Mouse (Mus musculus) embryo, embryonic 9.5 days (tissue): ENCODE measurements around the gene Slc41a3.

Experiments used
- DNase-seq: peaks from one replicate; pipeline ENCODE4 v3.0.0-alpha.2; 2017; ENCODE audit errors: extremely low spot score

The Slc41a3 gene

DNA sequence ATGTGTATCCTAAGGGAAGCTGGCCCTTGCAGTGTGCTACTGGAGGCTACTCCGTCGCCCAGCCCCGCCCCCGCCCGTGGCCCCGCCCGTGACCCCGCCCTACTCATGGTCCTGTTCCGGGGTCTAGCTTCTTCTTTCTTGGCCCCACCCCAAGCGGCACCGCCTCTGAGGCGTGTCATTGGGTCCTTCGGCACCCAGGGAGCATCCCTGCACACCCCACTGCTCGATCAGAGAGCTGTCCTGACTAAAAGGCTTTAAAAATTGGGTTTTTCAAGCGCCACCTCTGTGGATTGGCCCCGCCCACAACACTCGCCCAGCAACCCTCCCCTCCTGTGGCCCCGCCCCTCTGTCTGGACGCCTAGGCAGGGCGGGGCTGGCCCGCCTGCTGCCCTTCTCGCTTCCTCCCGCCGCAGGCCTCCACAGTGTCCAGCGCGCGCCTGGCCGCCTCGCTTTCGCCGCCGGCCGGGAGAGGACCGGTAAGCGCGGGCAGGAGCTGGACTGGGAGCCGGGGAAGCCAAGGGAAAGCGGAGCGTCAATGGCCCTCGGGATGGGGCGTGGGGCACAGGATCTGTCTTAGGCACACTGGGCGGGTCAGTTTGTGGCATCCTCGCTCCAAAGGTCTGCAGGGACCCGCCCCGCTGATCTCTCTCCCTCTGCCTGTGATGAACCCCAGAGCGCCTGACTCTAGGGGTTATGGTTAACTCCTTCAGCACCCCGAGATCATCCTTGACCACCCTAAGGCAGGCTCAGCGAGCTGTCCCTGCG lies at the start of gene Slc41a3:
Gene Slc41a3 (plus strand): TSS at position 193 of the 765 bp plus-strand sequence.
- DNase-seq: peak; percentile 92

DNA sequence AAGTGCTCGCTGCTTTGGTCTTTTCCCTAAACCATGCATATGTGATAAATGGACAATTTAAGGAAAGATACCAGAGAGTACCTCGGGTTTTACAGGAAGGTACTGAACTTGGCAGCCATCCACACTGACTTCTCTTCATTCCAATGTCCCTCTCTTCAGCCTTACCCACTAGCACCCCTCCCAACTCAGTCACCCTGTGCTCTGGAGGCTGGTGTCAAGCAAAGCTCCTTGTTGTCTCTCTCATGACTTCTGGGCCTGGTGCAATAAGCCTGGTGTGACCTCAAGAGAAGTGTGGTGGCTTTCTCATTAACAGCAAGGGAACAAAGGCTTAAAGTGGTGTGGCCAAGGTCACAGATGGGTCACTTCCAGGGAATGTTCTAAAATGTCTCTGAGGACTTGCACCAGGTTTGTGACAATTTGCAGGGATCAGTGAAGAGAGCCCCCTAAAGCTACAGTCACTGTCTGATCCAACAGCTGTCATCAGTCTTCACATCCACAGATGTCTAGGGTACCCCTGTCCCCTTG lies 47.9 kb upstream of the Slc41a3 start:
- DNase-seq: no peak

DNA sequence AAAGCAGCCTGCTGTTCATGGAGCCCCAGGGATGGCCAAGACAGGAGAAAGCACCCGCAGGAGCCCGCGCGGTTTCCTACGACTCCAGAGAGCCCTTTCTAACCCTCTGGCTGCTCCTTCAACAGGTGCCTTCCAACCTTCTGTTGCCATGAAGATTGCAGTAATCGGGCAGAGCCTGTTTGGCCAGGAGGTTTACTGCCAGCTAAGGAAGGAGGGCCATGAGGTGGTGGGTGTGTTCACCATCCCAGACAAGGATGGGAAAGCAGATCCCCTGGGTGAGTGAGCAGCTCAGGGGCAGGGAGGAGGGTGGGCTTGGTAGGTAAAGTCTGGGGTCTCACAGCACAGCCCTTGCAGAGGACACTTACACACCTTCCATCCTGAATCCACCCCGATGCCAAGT lies 47.4 kb upstream of the Slc41a3 start:
- DNase-seq: no peak

- DNase-seq: no peak
Observed at GRCm38 (mm10) chr6:90557829-90558693, 46.5 kb upstream of the Slc41a3 start.

DNA sequence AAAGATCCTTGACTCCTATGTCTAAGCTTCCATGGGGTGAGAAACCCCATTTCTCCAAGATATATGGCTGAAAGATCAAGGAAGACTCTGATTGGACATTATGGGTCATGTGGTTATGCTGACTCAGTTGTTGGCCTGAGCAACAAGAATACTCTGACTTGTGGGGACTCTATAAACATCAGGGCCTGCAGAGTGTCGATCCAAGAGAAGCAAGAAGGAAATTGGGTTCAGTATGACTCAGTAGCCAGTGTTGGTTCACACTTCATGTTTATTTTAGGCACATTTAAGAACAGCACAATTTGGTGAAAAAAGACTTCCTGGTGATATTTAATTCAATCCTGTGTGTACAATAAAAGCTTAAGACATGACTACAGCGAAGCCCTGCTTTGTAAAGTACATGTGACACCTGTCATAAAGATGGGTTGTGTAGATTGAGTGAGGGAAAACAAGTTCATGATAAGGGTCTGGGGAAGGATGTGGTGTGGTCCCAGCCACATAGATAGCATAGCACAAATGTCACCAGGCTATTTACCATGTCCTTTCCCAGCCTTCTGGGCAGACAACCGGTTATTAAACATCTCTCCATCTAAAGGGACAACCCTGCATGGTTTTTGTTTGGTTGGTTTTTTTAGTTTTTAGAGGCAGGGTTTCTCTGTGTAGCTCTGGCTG lies 44.0 kb upstream of the Slc41a3 start:
- DNase-seq: no peak

DNA sequence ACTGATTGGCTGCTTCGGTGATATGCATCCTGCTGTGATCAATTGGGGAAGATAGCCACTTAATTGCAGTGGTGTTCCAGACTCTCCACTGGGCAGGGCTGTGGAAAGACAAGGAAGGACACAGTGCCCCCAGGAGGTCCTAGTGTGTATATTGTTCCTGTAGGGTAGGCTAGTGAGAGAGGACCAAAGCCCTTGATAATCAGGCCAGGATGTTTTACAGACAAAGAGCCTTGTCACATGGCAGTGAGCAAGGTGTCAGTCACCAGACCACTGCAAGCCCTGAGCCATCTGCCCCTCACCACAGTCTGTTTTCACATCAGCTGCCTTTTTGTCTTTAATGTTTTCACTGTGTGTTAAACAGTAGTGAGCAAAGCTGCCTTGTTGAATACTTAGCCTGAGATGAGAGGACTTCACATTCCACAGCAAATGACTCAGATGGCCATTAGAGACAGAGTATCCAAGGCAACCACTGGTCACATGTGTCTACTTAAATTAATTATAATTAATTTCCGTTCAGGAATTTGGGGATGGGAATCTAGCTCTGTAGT lies 43.2 kb upstream of the Slc41a3 start:
- DNase-seq: peak; percentile 23

- DNase-seq: no peak
Observed at GRCm38 (mm10) chr6:90564240-90564639, 40.3 kb upstream of the Slc41a3 start.

DNA sequence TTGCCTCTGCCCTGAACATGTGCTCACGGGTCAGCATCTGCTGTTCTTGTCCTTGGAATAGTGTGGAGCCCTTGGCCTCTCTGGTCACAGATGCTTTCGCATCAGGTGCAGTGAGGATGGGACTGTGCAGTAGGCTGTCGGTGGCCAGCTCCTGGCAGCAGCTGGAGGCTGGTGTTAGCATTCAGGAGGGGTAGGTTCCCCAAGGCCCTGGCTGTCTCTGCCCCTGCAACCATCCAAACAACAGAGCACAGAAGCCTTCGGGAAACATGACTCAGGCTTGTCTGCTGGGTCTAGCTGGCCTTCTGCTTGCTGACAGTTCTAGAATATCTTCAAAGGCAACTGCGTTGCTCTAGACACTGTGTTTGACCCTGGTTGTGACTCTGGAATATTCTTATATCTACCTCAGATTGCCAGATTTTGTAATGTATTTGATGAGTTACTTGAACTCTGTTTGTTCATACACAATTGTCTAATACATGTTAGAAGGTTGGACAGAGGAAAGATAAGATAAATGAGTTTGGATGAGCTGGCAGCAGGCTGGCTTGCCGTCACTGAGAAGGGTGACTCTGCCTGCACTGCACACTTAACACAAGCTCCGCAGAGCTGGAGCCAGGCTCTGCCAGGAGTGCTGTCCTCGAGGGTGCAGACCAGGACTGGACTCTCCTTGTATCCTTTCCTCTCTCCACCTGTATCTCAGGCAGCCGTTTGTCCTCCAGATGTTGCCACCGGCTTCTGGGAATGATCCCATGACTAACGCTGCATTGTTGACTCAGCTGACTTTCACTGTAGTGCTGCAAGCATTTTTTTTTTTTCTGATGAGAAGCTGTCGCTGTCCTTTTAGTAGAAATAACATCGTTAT lies 38.9 kb upstream of the Slc41a3 start:
- no peak for DNase-seq

DNA sequence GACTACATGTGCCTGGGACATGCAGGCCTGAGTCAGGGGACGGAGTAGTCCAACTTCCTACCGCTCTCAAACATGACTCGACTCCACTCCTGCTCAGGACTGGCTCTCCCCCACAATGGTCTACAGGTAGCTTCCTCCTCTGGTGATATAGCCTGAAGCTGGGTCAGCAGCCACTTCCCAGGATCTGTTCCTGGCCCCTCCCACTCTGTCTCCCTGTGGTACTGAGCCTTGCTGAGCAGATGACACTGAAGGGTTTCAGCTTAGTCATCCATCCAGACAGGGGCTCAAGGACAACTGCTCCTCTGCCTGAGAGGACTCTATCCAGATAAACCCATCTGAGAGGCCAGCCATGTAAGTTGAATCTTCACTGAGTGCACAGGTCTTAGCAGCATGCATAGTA lies 37.0 kb upstream of the Slc41a3 start:
- DNase-seq: no peak

DNA sequence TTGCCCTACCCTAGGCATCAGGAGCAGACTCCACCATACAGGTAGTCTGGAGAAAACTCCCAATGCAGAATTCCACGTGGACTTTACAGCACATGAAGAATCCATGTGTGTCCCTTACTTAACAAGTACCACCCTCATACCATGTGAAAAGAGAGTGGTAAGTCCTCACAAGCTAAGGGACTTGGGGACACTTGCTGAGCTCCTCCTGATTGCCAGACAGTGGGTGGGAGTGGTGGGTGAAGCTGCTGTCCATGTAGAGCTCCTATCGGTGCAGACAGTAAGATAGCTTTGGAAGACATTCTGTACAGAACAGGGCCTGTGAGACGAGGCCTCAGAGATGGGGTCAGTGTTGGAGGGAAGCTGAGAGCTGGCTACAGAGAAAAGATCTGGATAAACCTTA lies 36.6 kb upstream of the Slc41a3 start:
- no peak for DNase-seq

DNA sequence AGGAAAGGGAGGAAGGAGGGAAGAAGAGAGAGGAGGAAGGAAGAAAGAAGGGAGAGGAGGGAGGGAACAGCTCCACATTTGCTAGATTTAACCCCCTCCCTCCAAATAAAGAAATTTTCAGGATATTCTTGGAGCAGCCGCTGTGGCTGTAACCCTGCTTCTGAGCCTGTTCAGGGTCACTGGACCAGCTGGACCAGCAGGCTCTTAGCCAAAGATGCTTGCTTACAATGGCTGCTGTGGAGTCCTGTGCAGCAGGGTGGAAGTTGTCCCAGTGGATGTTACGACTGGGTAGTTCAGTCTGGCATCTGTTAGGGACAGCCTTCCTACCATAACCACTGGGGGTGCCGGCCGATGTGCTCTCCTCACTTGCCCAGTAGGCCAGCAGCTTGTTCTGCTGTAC lies 35.8 kb upstream of the Slc41a3 start:
- DNase-seq: no peak

GRCm38 (mm10) chr6:90569736-90570383 lies 34.7 kb upstream of the Slc41a3 start:
- DNase-seq: no peak

DNA sequence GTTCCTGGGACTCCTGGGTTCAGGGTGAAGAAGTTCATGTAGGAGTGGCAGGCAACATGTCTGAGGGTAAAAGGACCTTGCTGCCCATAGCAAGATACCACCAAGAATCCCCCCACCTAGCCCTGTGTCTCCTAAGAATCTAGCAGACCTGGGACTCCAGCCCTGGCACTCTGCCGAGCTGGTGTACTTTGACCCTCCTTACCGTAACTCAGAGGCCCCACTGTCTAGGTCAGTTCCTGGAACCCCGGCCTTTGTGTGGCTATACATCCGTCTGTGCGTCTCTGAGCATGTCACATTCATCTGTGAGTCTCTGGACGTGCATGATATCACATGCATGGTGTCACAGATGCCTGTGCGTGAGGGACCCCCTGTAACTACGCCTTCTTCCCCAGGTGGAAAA lies 34.1 kb upstream of the Slc41a3 start:
- no peak for DNase-seq

DNA sequence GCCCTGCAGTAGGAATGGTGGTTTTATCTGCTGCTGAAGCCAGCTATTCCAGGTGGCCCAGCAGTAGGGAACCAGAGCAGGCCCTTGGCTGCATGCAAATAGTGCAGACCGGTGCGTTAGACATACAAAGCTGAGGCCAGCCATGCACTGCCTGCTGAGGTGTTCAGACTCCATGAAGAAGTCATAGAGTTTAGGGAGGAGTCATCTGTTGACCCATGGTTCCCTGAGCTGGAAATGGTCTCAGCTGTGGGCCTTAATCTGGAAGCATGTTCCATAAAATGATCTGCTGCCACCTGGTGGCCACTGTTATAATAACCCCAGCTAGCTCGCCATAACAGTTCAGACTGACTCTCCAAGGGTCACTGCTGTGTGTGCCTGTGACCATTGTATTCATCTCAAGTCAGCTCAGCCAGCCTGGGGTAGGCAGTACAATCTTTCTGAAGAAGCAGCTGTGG lies 29.2 kb upstream of the Slc41a3 start:
- DNase-seq: peak; percentile 71

DNA sequence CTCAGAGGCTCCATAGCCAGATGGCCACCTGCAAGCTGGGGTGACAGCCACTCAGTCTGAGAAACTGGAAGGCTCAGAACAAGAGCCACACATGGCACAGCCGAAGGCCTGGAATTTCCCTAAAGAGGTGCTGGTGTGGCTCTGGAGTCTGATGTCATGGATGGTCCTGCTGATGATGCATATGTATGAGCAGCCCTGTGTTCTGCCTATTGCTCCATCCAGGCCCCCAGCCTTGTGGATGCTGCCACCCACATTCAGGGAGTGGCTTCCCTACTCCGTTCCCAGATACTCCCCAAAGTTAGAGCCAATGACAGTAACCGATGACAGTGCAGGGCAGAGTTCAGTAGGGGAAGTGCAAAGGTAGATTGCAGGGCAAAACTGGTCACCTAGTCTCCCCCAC lies 26.4 kb upstream of the Slc41a3 start:
- DNase-seq: no peak

GRCm38 (mm10) chr6:90582331-90582730 lies 22.2 kb upstream of the Slc41a3 start:
- no peak for DNase-seq

DNA sequence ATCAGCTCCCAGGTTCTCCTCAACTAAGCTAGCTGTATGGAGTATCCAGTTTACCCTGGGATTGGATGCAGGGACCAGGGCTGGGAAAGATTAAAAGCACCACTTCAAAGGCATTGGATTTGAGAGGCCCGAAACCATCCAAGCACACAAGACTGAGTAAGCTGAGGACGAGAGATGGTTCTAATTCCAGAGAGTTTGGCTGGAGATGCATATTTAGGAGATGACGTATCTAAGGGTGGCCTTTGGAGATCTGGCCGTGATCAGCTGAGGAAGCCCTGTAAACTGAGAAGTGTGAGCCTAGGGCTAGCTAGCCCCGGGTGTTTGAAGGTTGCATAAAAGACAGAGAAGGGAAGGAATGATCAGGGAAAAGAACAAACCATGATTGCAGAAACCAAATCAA lies 16.4 kb upstream of the Slc41a3 start:
- DNase-seq: no peak

DNA sequence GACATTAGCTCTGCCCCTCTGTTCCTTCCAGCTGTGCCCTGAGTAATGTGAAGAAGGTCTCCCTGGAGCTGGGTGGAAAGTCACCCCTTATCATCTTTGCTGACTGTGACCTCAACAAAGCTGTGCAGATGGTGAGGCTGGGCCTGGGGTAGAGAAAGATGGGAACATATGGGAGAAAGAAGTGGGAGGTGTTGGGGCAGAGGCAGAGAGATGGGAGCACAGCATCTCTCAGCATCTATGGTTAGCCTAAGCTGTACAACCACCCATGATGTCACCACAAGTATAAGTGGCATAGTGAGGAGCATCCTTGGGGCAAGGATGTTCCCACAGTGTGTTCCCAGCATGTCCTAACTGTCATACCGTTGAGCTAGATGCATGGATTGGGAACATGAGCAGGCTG lies 13.8 kb upstream of the Slc41a3 start:
- no peak for DNase-seq

DNA sequence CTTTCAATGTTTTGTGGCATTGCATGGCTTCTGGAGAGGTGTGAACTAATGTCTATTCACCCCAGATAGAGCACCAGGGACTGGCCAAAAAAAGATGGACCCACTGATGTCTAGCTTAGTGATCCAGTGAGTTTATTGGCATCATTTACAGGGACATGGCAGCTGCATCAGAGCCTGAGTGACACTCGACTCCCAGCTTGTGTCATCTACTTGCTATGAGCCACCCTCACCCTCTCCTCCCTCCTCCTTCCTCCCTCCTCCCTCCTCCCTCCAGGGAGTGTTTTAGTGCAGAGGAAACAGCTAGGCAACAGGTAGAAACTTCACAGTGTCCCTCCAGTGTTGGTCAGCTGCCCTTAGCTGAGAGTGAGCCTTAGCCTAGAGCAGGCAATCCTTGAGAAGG lies 9.6 kb upstream of the Slc41a3 start:
- DNase-seq: no peak

DNA sequence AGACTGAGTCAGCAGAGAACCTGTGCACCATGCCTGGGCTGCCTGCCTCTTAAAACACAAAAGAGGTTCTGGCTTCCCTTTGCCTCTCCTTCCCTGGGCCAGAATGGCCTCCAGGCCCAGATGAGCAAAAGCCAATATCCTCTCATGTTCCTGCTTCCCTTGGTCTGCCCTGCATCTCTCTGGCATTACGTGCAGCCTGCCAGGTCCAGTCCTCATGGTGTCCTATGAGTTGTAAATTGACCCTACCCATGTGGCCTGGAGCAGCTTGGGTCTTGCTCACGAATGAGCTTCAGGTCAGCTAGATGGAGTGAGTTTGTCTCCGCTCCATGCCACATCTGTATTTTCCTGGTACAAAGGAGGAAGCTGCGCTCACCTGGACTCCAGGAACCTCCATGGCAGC lies 7.5 kb upstream of the Slc41a3 start:
- DNase-seq: no peak
